Mouse (Mus musculus): ENCODE results near the gene Gpnmb. TPM values are rescaled to one million over a fixed set of nuclear protein-coding genes. Genes with fewer than 3 reads are reported as not detected.

Gene Gpnmb
- polyA plus RNA-seq, 1 experiment from 2014 or later, result 0.45 TPM

GRCm38 (mm10) chr6:49009161-49009555 is 27.2 kb upstream of the Gpnmb start:
- H3K27me3 ChIP-seq (ENCODE audit: control insufficient read depth, insufficient read depth, low read length), result no peaks in the 10 kb centered on the region
- no peak for ATAC-seq (ENCODE audit: insufficient number of reproducible peaks, insufficient read depth, low FRiP score, low read depth)
- WGBS, result 21% methylated on average over 7 of the region's 7 CpGs
- no peaks in the 10 kb centered on the region for H3K36me3 ChIP-seq (ENCODE audit: control insufficient read depth, insufficient read depth, low read length)
- H3K4me1 ChIP-seq (ENCODE audit: control insufficient read depth, insufficient read depth, low read length), result peaks cover 8% of the 10 kb centered on the region; the same call in 1 of the 2 replicates
- H3K4me2 ChIP-seq (replicated peaks; ENCODE audit: low read depth, low read length), result peak overlapping the region; percentile 53
- H3K4me3 ChIP-seq (ENCODE audit: low read depth, low read length), result no peak overlapping the region; the same call in 1 of the 2 replicates
- no peak overlapping the region for H3K27ac ChIP-seq (ENCODE audit: low read length)
- H3K9me3 ChIP-seq (ENCODE audit: control insufficient read depth, low read depth, low read length), result no peaks in the 10 kb centered on the region
- no peak overlapping the region for H3K9ac ChIP-seq (replicated peaks; ENCODE audit: low read depth, low read length)

DNA sequence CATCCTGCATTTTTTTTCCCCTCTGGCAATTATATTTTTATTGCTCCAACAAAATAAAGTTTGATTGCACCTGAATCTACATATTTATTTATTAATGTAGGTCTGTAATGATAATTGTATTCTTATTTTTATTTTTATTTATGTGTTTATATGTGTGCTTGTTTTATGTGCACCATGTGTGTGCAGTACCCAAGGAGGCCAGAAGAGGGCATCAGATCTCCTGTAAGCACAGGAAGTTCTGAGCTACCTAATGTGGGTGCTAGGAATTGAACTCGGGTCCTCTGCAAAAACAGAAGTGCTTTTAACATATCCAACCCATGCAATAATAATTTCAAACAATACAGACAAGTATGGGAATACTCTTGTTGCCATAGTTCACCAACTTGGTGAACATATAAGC is 26.7 kb upstream of the Gpnmb start:
- Histone ChIP-seq H3K36me3 (ENCODE audit: control insufficient read depth, insufficient read depth, low read length) (no peaks in the 10 kb centered on the region), H3K27ac (ENCODE audit: low read length) (no peak overlapping the region), H3K27me3 (ENCODE audit: control insufficient read depth, insufficient read depth, low read length) (no peaks in the 10 kb centered on the region), H3K4me2 (replicated peaks; ENCODE audit: low read depth, low read length) (no peak overlapping the region), H3K9ac (replicated peaks; ENCODE audit: low read depth, low read length) (no peak overlapping the region), H3K9me3 (ENCODE audit: control insufficient read depth, low read depth, low read length) (no peaks in the 10 kb centered on the region), H3K4me1 (ENCODE audit: control insufficient read depth, insufficient read depth, low read length) (peaks cover 8% of the 10 kb centered on the region; the same call in 1 of the 2 replicates), H3K4me3 (ENCODE audit: low read depth, low read length) (no peak overlapping the region)
- WGBS, result 97% methylated on average over 1 of the region's 1 CpGs
- ATAC-seq (ENCODE audit: insufficient number of reproducible peaks, insufficient read depth, low FRiP score, low read depth), result no peak

DNA sequence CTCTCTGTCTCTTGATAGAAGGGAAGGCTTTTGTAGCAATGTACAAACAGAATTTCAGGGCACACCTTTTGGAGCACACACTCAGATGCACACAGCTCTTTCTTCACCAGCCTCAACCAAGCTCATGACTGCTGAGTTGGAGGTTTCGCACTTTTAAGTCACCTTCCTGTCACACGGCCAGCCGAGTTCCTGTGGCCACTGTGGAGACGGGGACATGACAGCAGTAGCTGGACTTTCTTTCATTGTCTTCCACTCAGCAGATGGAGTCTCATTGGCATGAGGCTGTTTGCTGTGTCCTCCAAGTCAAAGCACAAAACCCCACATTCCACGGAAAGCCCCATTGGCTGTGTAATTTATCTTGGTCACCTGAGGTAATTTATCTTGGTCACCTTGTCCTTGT is 25.2 kb upstream of the Gpnmb start:
- Histone ChIP-seq H3K9ac (replicated peaks; ENCODE audit: low read depth, low read length) (no peak overlapping the region), H3K36me3 (ENCODE audit: control insufficient read depth, insufficient read depth, low read length) (no peaks in the 10 kb centered on the region), H3K27me3 (ENCODE audit: control insufficient read depth, insufficient read depth, low read length) (no peaks in the 10 kb centered on the region), H3K4me2 (replicated peaks; ENCODE audit: low read depth, low read length) (no peak overlapping the region), H3K4me1 (ENCODE audit: control insufficient read depth, insufficient read depth, low read length) (peaks cover 8% of the 10 kb centered on the region; the same call in 1 of the 2 replicates), H3K4me3 (ENCODE audit: low read depth, low read length) (no peak overlapping the region), H3K27ac (ENCODE audit: low read length) (no peak overlapping the region), H3K9me3 (ENCODE audit: control insufficient read depth, low read depth, low read length) (no peaks in the 10 kb centered on the region)
- 64% methylated on average over 5 of the region's 5 CpGs for WGBS
- ATAC-seq (ENCODE audit: insufficient number of reproducible peaks, insufficient read depth, low FRiP score, low read depth), result no peak

GRCm38 (mm10) chr6:49013023-49013422 is 23.3 kb upstream of the Gpnmb start:
- no peaks in the 10 kb centered on the region for H3K9me3 ChIP-seq (ENCODE audit: control insufficient read depth, low read depth, low read length)
- H3K4me1 ChIP-seq (ENCODE audit: control insufficient read depth, insufficient read depth, low read length), result peaks cover 8% of the 10 kb centered on the region; the same call in 1 of the 2 replicates
- no peak overlapping the region for H3K27ac ChIP-seq (ENCODE audit: low read length)
- no peak overlapping the region for H3K9ac ChIP-seq (replicated peaks; ENCODE audit: low read depth, low read length)
- WGBS, result 74% methylated on average over 4 of the region's 4 CpGs
- no peak overlapping the region for H3K4me2 ChIP-seq (replicated peaks; ENCODE audit: low read depth, low read length)
- ATAC-seq (ENCODE audit: insufficient number of reproducible peaks, insufficient read depth, low FRiP score, low read depth), result no peak
- H3K36me3 ChIP-seq (ENCODE audit: control insufficient read depth, insufficient read depth, low read length), result no peaks in the 10 kb centered on the region
- no peak overlapping the region for H3K4me3 ChIP-seq (ENCODE audit: low read depth, low read length)
- no peaks in the 10 kb centered on the region for H3K27me3 ChIP-seq (ENCODE audit: control insufficient read depth, insufficient read depth, low read length)

GRCm38 (mm10) chr6:49013458-49013857 is 22.9 kb upstream of the Gpnmb start:
- Histone ChIP-seq H3K36me3 (ENCODE audit: control insufficient read depth, insufficient read depth, low read length) (no peaks in the 10 kb centered on the region), H3K4me2 (replicated peaks; ENCODE audit: low read depth, low read length) (no peak overlapping the region), H3K4me3 (ENCODE audit: low read depth, low read length) (no peak overlapping the region), H3K9me3 (ENCODE audit: control insufficient read depth, low read depth, low read length) (no peaks in the 10 kb centered on the region), H3K27me3 (ENCODE audit: control insufficient read depth, insufficient read depth, low read length) (no peaks in the 10 kb centered on the region), H3K9ac (replicated peaks; ENCODE audit: low read depth, low read length) (no peak overlapping the region), H3K27ac (ENCODE audit: low read length) (no peak overlapping the region), H3K4me1 (ENCODE audit: control insufficient read depth, insufficient read depth, low read length) (peaks cover 4% of the 10 kb centered on the region; the same call in 1 of the 2 replicates)
- no peak for ATAC-seq (ENCODE audit: insufficient number of reproducible peaks, insufficient read depth, low FRiP score, low read depth)
- WGBS, result 82% methylated on average over 3 of the region's 3 CpGs

DNA sequence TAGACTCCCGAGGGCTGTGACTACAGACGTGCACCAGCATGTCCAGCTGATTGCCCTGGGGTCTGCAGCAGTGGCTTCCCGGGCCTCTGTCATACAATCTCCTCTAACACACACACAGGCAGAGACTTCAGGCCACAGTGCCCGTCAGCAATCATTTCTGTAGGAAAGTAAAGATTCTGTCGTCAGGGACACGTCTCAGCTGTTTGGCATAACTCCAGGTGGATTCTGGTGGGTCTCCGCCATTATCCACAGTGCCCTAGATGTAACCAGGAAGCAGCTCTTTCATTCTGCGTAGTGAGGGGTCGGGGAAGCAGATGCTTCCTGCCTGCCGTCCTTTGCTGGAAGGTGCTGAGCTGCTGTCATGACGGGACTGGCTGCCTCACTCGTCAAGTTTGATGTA is 19.2 kb upstream of the Gpnmb start:
- no peaks in the 10 kb centered on the region for H3K36me3 ChIP-seq (ENCODE audit: control insufficient read depth, insufficient read depth, low read length)
- no peak overlapping the region for H3K4me3 ChIP-seq (ENCODE audit: low read depth, low read length)
- no peak overlapping the region for H3K4me2 ChIP-seq (replicated peaks; ENCODE audit: low read depth, low read length)
- WGBS, result 46% methylated on average over 12 of the region's 12 CpGs
- no peak for ATAC-seq (ENCODE audit: insufficient number of reproducible peaks, insufficient read depth, low FRiP score, low read depth)
- H3K9ac ChIP-seq (replicated peaks; ENCODE audit: low read depth, low read length), result no peak overlapping the region
- no peaks in the 10 kb centered on the region for H3K27me3 ChIP-seq (ENCODE audit: control insufficient read depth, insufficient read depth, low read length)
- no peaks in the 10 kb centered on the region for H3K4me1 ChIP-seq (ENCODE audit: control insufficient read depth, insufficient read depth, low read length)
- H3K9me3 ChIP-seq (ENCODE audit: control insufficient read depth, low read depth, low read length), result no peaks in the 10 kb centered on the region
- no peak overlapping the region for H3K27ac ChIP-seq (ENCODE audit: low read length)

DNA sequence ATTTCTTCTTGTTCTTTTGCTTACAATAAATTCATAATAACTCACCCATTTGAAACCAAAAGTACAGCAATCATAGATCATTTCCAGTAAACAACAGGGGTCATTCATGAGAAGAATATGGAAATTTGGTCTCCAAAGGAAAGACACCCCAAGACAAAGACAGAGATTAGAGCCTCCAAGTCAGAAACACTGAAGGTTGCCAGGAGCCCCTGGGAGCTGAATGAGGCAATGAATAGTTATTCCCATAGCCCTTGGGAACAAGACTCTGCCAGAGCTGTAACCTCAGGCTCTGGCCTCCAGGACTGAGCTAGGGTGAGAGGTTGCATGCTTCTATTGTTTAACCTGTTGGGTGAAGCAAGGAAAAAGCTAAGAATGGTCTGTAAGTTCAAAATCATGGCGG is 17.0 kb upstream of the Gpnmb start:
- Histone ChIP-seq H3K4me1 (ENCODE audit: control insufficient read depth, insufficient read depth, low read length) (no peaks in the 10 kb centered on the region), H3K9ac (replicated peaks; ENCODE audit: low read depth, low read length) (no peak overlapping the region), H3K9me3 (ENCODE audit: control insufficient read depth, low read depth, low read length) (no peaks in the 10 kb centered on the region), H3K4me2 (replicated peaks; ENCODE audit: low read depth, low read length) (no peak overlapping the region), H3K4me3 (ENCODE audit: low read depth, low read length) (no peak overlapping the region), H3K27ac (ENCODE audit: low read length) (no peak overlapping the region), H3K27me3 (ENCODE audit: control insufficient read depth, insufficient read depth, low read length) (no peaks in the 10 kb centered on the region), H3K36me3 (ENCODE audit: control insufficient read depth, insufficient read depth, low read length) (no peaks in the 10 kb centered on the region)
- ATAC-seq (ENCODE audit: insufficient number of reproducible peaks, insufficient read depth, low FRiP score, low read depth), result no peak
- 93% methylated on average over 1 of the region's 1 CpGs for WGBS

DNA sequence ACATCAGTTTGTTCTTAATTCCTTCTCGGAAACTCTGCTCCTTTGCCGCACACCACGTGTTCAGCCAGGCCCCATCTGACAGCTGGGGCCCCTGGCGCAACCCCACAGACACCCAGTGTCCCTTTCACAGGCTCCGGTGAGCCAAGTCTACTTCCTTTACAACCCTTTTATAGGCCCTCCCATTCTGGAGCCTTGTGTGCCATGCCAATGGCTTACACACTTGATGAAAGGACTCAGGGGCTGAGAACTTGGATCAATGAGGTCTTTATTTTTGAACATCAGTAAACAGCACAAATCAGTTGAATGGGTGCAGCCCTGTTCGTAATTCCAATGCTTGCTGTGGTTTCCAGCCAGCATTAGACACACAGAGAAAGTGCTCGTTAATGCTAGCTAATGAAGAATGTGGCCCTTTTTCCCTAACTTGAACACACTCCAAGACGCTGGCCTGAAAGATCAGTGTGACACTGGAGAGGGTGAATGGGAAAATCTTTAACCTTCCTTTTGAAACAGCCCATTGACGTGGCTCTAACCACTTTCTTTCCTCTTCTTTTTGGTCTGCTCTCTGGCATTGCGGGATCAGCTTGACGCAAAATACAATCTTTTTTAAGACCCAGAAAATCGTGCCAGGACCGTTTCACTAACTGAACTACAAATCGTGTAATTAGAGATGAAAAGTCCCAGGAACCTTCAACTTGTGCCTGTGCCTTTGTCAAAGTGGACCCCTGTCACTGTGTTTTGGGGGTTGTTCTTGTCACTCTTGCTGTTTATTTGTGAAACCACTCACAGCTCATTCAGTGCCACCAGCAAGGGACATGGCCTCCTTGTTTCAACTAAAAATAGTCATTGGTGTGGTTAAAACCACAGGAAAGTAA is 15.0 kb upstream of the Gpnmb start:
- no peak overlapping the region for H3K27ac ChIP-seq (ENCODE audit: low read length)
- 83% methylated on average over 14 of the region's 14 CpGs for WGBS
- H3K27me3 ChIP-seq (ENCODE audit: control insufficient read depth, insufficient read depth, low read length), result no peaks in the 10 kb centered on the region
- no peak overlapping the region for H3K4me3 ChIP-seq (ENCODE audit: low read depth, low read length)
- H3K36me3 ChIP-seq (ENCODE audit: control insufficient read depth, insufficient read depth, low read length), result no peaks in the 10 kb centered on the region
- no peaks in the 10 kb centered on the region for H3K4me1 ChIP-seq (ENCODE audit: control insufficient read depth, insufficient read depth, low read length)
- no peak overlapping the region for H3K4me2 ChIP-seq (replicated peaks; ENCODE audit: low read depth, low read length)
- H3K9me3 ChIP-seq (ENCODE audit: control insufficient read depth, low read depth, low read length), result no peaks in the 10 kb centered on the region
- no peak overlapping the region for H3K9ac ChIP-seq (replicated peaks; ENCODE audit: low read depth, low read length)
- no peak for ATAC-seq (ENCODE audit: insufficient number of reproducible peaks, insufficient read depth, low FRiP score, low read depth)

All from stomach, embryonic 14.5 days (tissue).